Comparison of ENCODE assay signal across 1 mouse cellular context in genomic region chr15:84685417-84685816, GRCm38 (mm10).
TF ChIP-seq lines count a peak whose summit lies in the region.

No protein-coding gene starts in this region.

TF ChIP-seq in CH12.LX, 34 proteins besides CTCF, POLR2A, EP300 and RAD21 (continued from another document):
- peak; percentile 94 for TF ChIP-seq ETS1 (conservative IDR thresholded peaks at IDR 0.05; ENCODE audit: low read depth, low read length)
- no peak for TF ChIP-seq PAX5 (IDR thresholded peaks at IDR 0.05; ENCODE audit: low read length)
- peak; percentile 56 for TF ChIP-seq USF2 (conservative IDR thresholded peaks at IDR 0.05; ENCODE audit: low read depth, low read length)
- peak; percentile 47; the same call in 1 of the 2 replicates for TF ChIP-seq NELFE (IDR thresholded peaks at IDR 0.05; ENCODE audit: low read depth, low read length)
- peak; percentile 93 for TF ChIP-seq MEF2A (IDR thresholded peaks at IDR 0.05; ENCODE audit: borderline replicate concordance, low read depth, low read length)
- TF ChIP-seq SMC3 (IDR thresholded peaks at IDR 0.05; ENCODE audit: low read depth, low read length): no peak
- no peak for TF ChIP-seq HCFC1 (IDR thresholded peaks at IDR 0.05; ENCODE audit: low read depth, low read length)
- TF ChIP-seq IRF4 (IDR thresholded peaks at IDR 0.05; ENCODE audit: low read depth, low read length): peak; percentile 100
- TF ChIP-seq USF1 (IDR thresholded peaks at IDR 0.05; ENCODE audit: low read depth, low read length): peak; percentile 62
- peak; percentile 90 for TF ChIP-seq SIN3A (IDR thresholded peaks at IDR 0.05; ENCODE audit: low read length)
- peak; percentile 70 for TF ChIP-seq JUN (IDR thresholded peaks at IDR 0.05; ENCODE audit: insufficient read depth, low read depth, low read length)
